Mouse (Mus musculus): Measurements from ENCODE around the gene Arhgap5. TPM values are rescaled to one million over a fixed set of nuclear protein-coding genes. Genes with fewer than 3 reads are reported as not detected.
A peak's percentile ranks its signal among the peaks of the same experiment; 100 is the strongest.

Gene Arhgap5
- polyA plus RNA-seq, 1 experiment: 9.9 TPM

GRCm38 (mm10) chr12:52479323-52479722 lies 24.4 kb upstream of the Arhgap5 start:
- no peak for DNase-seq
- Histone ChIP-seq H3K27me3 (replicated peaks; ENCODE audit: control insufficient read depth, insufficient read depth, low read length) (no peaks in the 10 kb centered on the region; the same call in 1 of the 2 replicates), H3K4me3 (ENCODE audit: insufficient read depth, low read depth, low read length) (no peak overlapping the region), H3K4me1 (ENCODE audit: control insufficient read depth, insufficient read depth, low read length) (peaks cover 6% of the 10 kb centered on the region; the same call in 1 of the 2 replicates), H3K36me3 (ENCODE audit: control insufficient read depth, insufficient read depth, low read length) (no peaks in the 10 kb centered on the region), H3K27ac (ENCODE audit: insufficient read depth, low read depth, low read length) (no peak overlapping the region)
- 66% methylated on average over 6 of the region's 6 CpGs for WGBS
- TF ChIP-seq POLR2A (IDR thresholded peaks at IDR 0.05; ENCODE audit: low read depth, low read length) (no peak), CTCF (conservative IDR thresholded peaks at IDR 0.05; ENCODE audit: insufficient read depth, insufficient read length, low read depth, low read length) (no peak)

DNA sequence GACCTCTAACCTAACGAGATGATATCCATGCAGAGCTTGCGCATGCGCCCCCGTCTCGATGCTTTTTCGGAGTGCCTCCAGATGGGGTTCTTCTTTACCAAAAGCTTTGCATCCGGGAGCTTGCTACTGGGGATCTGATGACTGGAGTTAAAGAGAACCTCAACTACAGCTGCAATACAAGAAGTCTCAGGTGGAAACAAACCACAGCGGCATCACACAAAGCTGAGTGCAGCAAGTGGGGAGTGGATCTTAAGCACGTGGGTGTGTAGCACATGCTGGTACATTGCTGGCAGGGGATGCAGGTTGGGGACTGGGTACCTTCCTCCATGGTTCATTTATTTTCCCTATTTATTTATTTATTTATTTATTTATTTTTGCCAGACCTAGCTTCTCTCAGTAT lies 22.9 kb upstream of the Arhgap5 start:
- H3K4me1 ChIP-seq (ENCODE audit: control insufficient read depth, insufficient read depth, low read length): peaks cover 6% of the 10 kb centered on the region; the same call in 1 of the 2 replicates
- TF ChIP-seq POLR2A (IDR thresholded peaks at IDR 0.05; ENCODE audit: low read depth, low read length): no peak
- no peak for TF ChIP-seq CTCF (conservative IDR thresholded peaks at IDR 0.05; ENCODE audit: insufficient read depth, insufficient read length, low read depth, low read length)
- no peaks in the 10 kb centered on the region; the same call in 1 of the 2 replicates for H3K27me3 ChIP-seq (replicated peaks; ENCODE audit: control insufficient read depth, insufficient read depth, low read length)
- DNase-seq: peak; percentile 15
- H3K36me3 ChIP-seq (ENCODE audit: control insufficient read depth, insufficient read depth, low read length): no peaks in the 10 kb centered on the region
- no peak overlapping the region for H3K4me3 ChIP-seq (ENCODE audit: insufficient read depth, low read depth, low read length)
- WGBS: 87% methylated on average over 9 of the region's 9 CpGs
- H3K27ac ChIP-seq (ENCODE audit: insufficient read depth, low read depth, low read length): no peak overlapping the region

- 84% methylated on average over 5 of the region's 5 CpGs for WGBS
- Histone ChIP-seq H3K27ac (ENCODE audit: insufficient read depth, low read depth, low read length) (no peak overlapping the region), H3K4me1 (ENCODE audit: control insufficient read depth, insufficient read depth, low read length) (peaks cover 6% of the 10 kb centered on the region; the same call in 1 of the 2 replicates), H3K4me3 (ENCODE audit: insufficient read depth, low read depth, low read length) (no peak overlapping the region), H3K27me3 (replicated peaks; ENCODE audit: control insufficient read depth, insufficient read depth, low read length) (no peaks in the 10 kb centered on the region; the same call in 1 of the 2 replicates), H3K36me3 (ENCODE audit: control insufficient read depth, insufficient read depth, low read length) (no peaks in the 10 kb centered on the region)
- no peak for TF ChIP-seq CTCF (conservative IDR thresholded peaks at IDR 0.05; ENCODE audit: insufficient read depth, insufficient read length, low read depth, low read length)
- no peak for TF ChIP-seq POLR2A (IDR thresholded peaks at IDR 0.05; ENCODE audit: low read depth, low read length)
- no peak for DNase-seq
Observed at GRCm38 (mm10) chr12:52481969-52482550, 21.7 kb upstream of the Arhgap5 start.

DNA sequence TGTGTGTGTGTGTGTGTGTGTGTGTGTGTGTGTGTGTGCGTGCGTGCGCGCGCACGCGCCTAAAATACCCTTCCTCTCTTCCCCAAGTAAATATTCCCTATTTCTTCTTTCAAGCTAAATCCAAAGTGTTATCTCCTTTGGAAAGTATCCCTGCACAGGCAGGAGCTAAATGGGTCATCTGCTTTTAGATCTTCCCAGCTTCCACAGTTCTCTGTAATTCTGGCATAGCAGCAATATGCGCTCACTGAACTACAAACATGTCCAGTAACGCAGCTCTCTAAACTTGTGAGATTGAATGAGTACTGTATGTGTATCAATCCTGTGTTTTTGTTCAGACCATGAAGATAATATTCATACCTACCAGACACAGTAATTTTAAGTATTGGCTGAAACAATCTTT lies 20.6 kb upstream of the Arhgap5 start:
- Histone ChIP-seq H3K27ac (ENCODE audit: insufficient read depth, low read depth, low read length) (no peak overlapping the region), H3K4me3 (ENCODE audit: insufficient read depth, low read depth, low read length) (no peak overlapping the region), H3K4me1 (ENCODE audit: control insufficient read depth, insufficient read depth, low read length) (peaks cover 4% of the 10 kb centered on the region; the same call in 1 of the 2 replicates), H3K36me3 (ENCODE audit: control insufficient read depth, insufficient read depth, low read length) (no peaks in the 10 kb centered on the region), H3K27me3 (replicated peaks; ENCODE audit: control insufficient read depth, insufficient read depth, low read length) (no peaks in the 10 kb centered on the region)
- TF ChIP-seq CTCF (conservative IDR thresholded peaks at IDR 0.05; ENCODE audit: insufficient read depth, insufficient read length, low read depth, low read length) (no peak), POLR2A (IDR thresholded peaks at IDR 0.05; ENCODE audit: low read depth, low read length) (no peak)
- DNase-seq: no peak
- WGBS: 97% methylated on average over 9 of the region's 9 CpGs

- no peak for DNase-seq
Observed at GRCm38 (mm10) chr12:52488266-52488975, 15.4 kb upstream of the Arhgap5 start.

DNA sequence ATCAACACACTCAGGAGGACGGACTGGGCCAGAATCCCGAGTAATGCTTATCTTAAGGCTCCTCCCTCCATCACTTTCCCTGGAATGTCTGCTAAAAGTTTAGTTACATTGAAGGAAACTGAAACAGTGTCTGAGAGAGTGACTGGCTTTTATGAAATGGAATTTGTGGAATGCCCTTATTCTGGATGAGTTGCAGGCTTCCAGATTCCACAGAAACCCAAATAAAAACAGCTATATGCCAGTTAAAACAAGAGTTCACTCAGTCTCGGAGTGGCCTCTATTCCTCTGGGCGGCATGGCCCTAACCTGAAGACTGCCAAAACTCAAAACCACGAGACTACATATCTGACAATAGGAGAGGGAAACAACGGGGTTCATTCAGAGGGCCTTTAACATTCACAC lies 10.5 kb upstream of the Arhgap5 start:
- no peak overlapping the region for H3K27ac ChIP-seq (ENCODE audit: insufficient read depth, low read depth, low read length)
- WGBS: 59% methylated on average over 6 of the region's 6 CpGs
- H3K4me1 ChIP-seq (ENCODE audit: control insufficient read depth, insufficient read depth, low read length): no peaks in the 10 kb centered on the region
- no peaks in the 10 kb centered on the region; the same call in 1 of the 2 replicates for H3K27me3 ChIP-seq (replicated peaks; ENCODE audit: control insufficient read depth, insufficient read depth, low read length)
- no peak overlapping the region for H3K4me3 ChIP-seq (ENCODE audit: insufficient read depth, low read depth, low read length)
- TF ChIP-seq POLR2A (IDR thresholded peaks at IDR 0.05; ENCODE audit: low read depth, low read length) (no peak), CTCF (conservative IDR thresholded peaks at IDR 0.05; ENCODE audit: insufficient read depth, insufficient read length, low read depth, low read length) (no peak)
- H3K36me3 ChIP-seq (ENCODE audit: control insufficient read depth, insufficient read depth, low read length): no peaks in the 10 kb centered on the region
- peak; percentile 15 for DNase-seq

More at GRCm38 (mm10) chr12:52488266-52488975, 15.4 kb upstream of the Arhgap5 start:
- Histone ChIP-seq H3K27ac (ENCODE audit: insufficient read depth, low read depth, low read length) (no peak overlapping the region), H3K4me1 (ENCODE audit: control insufficient read depth, insufficient read depth, low read length) (no peaks in the 10 kb centered on the region), H3K27me3 (replicated peaks; ENCODE audit: control insufficient read depth, insufficient read depth, low read length) (no peaks in the 10 kb centered on the region), H3K4me3 (ENCODE audit: insufficient read depth, low read depth, low read length) (no peak overlapping the region), H3K36me3 (ENCODE audit: control insufficient read depth, insufficient read depth, low read length) (no peaks in the 10 kb centered on the region)
- TF ChIP-seq POLR2A (IDR thresholded peaks at IDR 0.05; ENCODE audit: low read depth, low read length) (no peak), CTCF (conservative IDR thresholded peaks at IDR 0.05; ENCODE audit: insufficient read depth, insufficient read length, low read depth, low read length) (no peak)
- 54% methylated on average over 15 of the region's 15 CpGs for WGBS

GRCm38 (mm10) chr12:52497209-52497608 lies 6.6 kb upstream of the Arhgap5 start:
- DNase-seq: no peak
- H3K27me3 ChIP-seq (replicated peaks; ENCODE audit: control insufficient read depth, insufficient read depth, low read length): no peaks in the 10 kb centered on the region; the same call in 1 of the 2 replicates
- H3K27ac ChIP-seq (ENCODE audit: insufficient read depth, low read depth, low read length): no peak overlapping the region
- no peaks in the 10 kb centered on the region for H3K4me1 ChIP-seq (ENCODE audit: control insufficient read depth, insufficient read depth, low read length)
- no peaks in the 10 kb centered on the region for H3K36me3 ChIP-seq (ENCODE audit: control insufficient read depth, insufficient read depth, low read length)
- WGBS: 66% methylated on average over 3 of the region's 3 CpGs
- no peak for TF ChIP-seq POLR2A (IDR thresholded peaks at IDR 0.05; ENCODE audit: low read depth, low read length)
- TF ChIP-seq CTCF (conservative IDR thresholded peaks at IDR 0.05; ENCODE audit: insufficient read depth, insufficient read length, low read depth, low read length): no peak
- no peak overlapping the region for H3K4me3 ChIP-seq (ENCODE audit: insufficient read depth, low read depth, low read length)

All from kidney, adult 2 months (tissue).